Mouse (Mus musculus) cerebellum, adult 2 months (tissue): ENCODE measurements around the gene Tnfsfm13.

Experiments used
- CTCF ChIP-seq: fragments of 200-500 bp; IDR thresholded peaks from 2 replicates; pipeline ENCODE4 v1.5.1; 2011; ENCODE audit warnings: low read depth, mild to moderate bottlenecking, control low read depth, low read length, moderate library complexity, borderline replicate concordance; ENCODE audit not compliant: insufficient read depth
- POLR2A ChIP-seq: fragments of 200-500 bp; IDR thresholded peaks from 2 replicates; pipeline ENCODE4 v1.6.1; 2011; ENCODE audit warnings: low read length, control low read depth, borderline replicate concordance; ENCODE audit not compliant: insufficient read depth

GRCm38 (mm10) chr11:69699595-69699994 is 3.7 kb upstream of the Tnfsfm13 start:
- TF ChIP-seq CTCF = no peak
- TF ChIP-seq POLR2A = no peak
